Mouse (Mus musculus) fat pad, adult 2 months (tissue): ENCODE results near the gene Fkbp2.

Experiments
- DNase-seq: peaks from one replicate; pipeline ENCODE4 v3.0.0-alpha.2; 2011; ENCODE audit warnings: low read depth, low spot score; ENCODE audit errors: extremely low read depth

The Fkbp2 gene

GRCm38 (mm10) chr19:6942249-6942691 is 38.0 kb downstream of the Fkbp2 start, which contains the start of gene Gpr137:
Gene Gpr137, minus strand, starts transcription at chr19:6942480.
- no peak for DNase-seq

DNA sequence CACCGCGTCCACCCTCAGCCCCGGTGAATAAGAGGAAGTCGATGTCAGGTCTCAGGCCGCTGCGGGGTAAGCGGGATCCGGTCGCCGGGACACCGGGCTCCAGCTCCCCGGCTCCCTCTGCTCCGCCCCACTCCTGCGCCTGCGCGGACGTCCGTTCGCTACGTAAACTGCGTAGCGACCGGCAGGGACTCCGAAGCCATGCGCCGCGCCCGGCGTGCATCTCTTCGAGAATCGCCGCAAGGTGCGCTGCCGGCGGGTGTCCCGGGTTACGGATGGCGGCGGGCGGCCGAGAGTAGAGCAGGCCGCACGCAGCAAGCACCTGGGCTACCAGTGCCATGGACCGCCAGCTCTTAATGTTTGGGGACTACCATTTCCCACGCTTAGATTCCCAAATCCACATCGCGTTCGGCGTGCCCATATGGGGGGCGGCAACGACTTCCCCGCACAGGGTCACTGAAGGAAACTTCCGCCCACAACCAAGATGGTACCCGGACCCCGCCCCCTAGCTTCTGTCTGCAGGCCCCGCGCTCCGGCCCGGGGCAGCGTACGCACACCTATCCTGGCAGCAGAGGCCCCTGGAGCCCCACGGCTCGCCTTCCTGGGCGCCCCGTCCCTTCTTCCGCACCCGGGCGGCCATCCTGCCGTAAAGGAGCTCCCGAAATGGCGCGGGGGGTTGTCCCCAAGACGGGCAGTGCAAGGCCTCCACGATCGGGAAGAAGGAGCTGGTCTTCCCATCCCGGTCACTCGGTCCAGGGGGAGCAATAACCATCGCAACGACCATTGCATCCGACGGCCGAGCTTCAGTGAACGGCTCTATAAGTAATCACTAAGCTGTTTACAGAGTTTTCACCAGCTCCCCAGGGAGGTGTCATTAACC is 38.7 kb downstream of the Fkbp2 start, which contains the start of gene Bad:
Gene Bad (plus strand): TSS at position 490 of the 877 bp plus-strand sequence.
- no peak for DNase-seq

GRCm38 (mm10) chr19:6940396-6941351 is 39.6 kb downstream of the Fkbp2 start:
- no peak for DNase-seq

GRCm38 (mm10) chr19:6939106-6940002 is 40.9 kb downstream of the Fkbp2 start:
- no peak for DNase-seq

- no peak for DNase-seq
Measured at GRCm38 (mm10) chr19:6937541-6938465, 42.5 kb downstream of the Fkbp2 start.

GRCm38 (mm10) chr19:6936299-6936698 is 44.0 kb downstream of the Fkbp2 start:
- no peak for DNase-seq

DNA sequence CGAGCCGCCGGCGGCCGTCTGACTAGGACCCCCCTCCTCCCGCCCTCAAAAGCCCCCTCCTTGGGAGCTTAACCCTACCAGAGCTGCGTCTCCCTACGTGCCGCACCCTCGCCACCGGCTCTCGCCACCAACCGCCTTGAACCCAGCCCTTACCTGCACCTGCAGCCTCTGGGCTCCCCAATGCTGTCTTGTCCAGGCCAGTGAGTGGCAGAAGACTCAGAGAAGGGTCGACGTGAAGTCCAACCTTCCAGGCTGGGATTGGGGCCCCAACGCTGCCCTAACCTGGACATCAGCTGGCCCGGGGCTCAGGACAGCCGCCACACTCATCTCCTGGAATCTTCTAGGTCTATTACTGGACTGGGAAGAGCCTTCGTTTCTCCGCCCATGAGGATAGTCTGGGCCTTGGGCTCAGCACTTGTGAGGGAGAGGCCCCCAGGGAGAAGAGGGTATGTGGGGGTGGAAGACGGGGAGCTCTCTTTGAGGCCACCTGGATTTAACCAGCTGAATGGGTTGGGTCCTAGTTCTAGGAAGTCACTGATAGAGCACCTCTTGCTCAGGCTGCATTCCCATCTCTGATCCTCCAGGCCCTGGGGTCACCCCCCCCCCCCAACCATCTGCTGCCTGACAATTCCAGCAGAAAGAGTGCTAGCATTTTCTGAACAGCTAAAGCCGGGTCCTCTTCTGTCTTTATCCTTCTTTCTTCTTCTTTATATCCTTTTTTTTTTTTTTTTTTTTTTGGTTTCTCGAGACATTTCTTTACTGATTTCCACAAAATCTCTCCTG is 45.9 kb downstream of the Fkbp2 start, which contains the start of gene Kcnk4:
Gene Kcnk4 (minus strand): TSS at position 321 of the 783 bp plus-strand sequence.
- no peak for DNase-seq

DNA sequence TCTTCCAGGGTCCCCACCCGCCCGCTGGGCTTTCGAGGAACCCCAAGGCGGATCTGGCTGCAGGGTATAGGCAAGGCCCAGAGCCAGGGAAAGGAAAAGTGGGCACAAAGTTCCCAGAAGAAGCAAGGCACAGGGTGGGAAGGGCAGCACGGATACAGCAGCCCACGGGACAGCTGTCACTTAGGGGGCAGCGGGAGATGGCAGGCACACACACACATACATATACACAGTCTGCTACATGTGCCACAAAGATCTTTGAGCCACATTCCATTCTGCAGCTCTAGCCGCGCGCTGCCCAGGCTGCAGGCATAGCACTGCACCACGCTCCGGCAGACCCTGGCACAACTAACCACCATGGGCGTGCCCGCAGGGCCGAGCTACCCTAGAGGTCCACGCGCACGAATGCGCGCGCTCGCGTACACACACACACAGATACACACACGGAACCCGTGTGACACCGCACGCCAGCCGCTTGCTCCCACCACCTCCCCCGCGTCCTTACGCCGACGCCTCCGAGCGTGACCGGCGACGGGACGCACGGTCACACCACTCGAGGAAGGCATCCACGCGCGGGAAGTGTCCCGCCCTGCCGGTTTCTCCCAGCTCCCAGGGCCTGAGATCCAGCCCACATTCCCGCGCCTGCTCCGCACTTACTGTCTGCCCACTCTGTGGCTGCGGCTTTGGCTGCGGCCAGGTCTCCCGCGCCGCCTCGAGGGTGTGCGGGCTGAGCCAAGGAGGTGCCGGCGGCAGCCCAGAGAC is 46.7 kb downstream of the Fkbp2 start:
- no peak for DNase-seq

GRCm38 (mm10) chr19:6933102-6933435 is 47.2 kb downstream of the Fkbp2 start:
- no peak for DNase-seq

- no peak for DNase-seq
Measured at GRCm38 (mm10) chr19:6932018-6932417, 48.3 kb downstream of the Fkbp2 start.

GRCm38 (mm10) chr19:6931002-6931401 is 49.3 kb downstream of the Fkbp2 start:
- DNase-seq, result no peak

- no peak for DNase-seq
Measured at GRCm38 (mm10) chr19:6928080-6928479, 52.2 kb downstream of the Fkbp2 start.
